Mouse (Mus musculus): ENCODE results near the gene Slc22a14. TPM values are rescaled to one million over a fixed set of nuclear protein-coding genes. Genes with fewer than 3 reads are reported as not detected.

Slc22a14 gene
- polyA plus RNA-seq, 1 experiment from 2014 or later = not detected

DNA sequence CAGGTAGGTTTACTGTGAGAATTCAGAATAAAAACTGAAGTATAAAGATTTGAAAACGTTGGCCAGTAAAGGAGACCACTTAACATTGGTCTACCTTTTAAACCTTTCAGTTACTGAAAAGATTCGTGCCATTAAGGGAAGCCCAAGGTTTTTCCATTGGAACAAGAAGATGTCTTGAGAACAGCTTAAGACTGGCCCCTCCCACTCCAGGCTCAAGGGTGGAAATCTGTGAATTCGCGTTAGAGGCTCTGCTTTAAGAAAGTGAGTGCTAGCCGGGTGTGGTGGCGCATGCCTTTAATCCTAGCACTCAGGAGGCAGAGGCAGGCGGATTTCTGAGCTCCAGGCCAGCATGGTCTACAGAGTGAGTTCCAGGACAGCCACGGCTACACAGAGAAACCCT is 152.4 kb downstream of the Slc22a14 start:
- 82% methylated on average over 8 of the region's 8 CpGs for WGBS
- Histone ChIP-seq H3K27me3 (no peaks in the 10 kb centered on the region), H3K4me3 (no peak overlapping the region), H3K36me3 (ENCODE audit: poor library complexity, severe bottlenecking) (0 out of 2 replicates have a peak, but pooled peaks cover 8% of the 10 kb centered on the region), H3K9ac (no peak overlapping the region), H3K4me1 (no peaks in the 10 kb centered on the region), H3K9me3 (replicated peaks) (no peaks in the 10 kb centered on the region), H3K27ac (no peak overlapping the region), H3K4me2 (no peak overlapping the region)
- ATAC-seq = no peak

DNA sequence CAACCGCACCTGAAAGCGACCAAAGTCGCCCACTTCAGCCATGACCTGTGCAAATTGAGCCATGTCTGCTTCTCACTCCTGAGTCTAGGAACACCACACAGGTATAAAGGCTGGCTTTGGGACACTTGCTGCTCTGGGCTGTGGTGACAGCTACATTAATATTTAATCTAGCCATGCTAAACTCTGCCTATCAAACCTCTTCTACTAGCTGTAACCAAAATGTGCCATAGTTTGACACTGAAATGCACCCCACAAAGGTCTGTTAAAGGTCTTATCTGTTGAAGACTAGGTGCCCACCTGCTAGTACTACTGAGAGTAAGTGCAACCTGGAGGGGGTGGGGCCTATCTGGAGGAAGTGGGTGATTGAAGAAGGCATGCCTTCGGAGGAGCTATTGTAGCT is 156.4 kb downstream of the Slc22a14 start, which contains the start of gene Slc22a13:
TSS of gene Slc22a13 (minus strand) at position 101 of the 400 bp plus-strand sequence.
- no peak within 1 kb of the TSS for H3K9ac ChIP-seq
- WGBS = 98% methylated on average over 4 of the region's 4 CpGs
- no peaks in the 10 kb centered on the region for H3K4me1 ChIP-seq
- ATAC-seq = no peak
- no peaks in the 10 kb centered on the region for H3K27me3 ChIP-seq
- H3K4me3 ChIP-seq = no peak within 1 kb of the TSS
- no peak within 1 kb of the TSS for H3K4me2 ChIP-seq
- no peaks in the 10 kb centered on the region for H3K36me3 ChIP-seq (ENCODE audit: poor library complexity, severe bottlenecking)
- no peak within 1 kb of the TSS for H3K27ac ChIP-seq
- peaks cover 6% of the 10 kb centered on the region; the same call in 1 of the 2 replicates for H3K9me3 ChIP-seq (replicated peaks)

DNA sequence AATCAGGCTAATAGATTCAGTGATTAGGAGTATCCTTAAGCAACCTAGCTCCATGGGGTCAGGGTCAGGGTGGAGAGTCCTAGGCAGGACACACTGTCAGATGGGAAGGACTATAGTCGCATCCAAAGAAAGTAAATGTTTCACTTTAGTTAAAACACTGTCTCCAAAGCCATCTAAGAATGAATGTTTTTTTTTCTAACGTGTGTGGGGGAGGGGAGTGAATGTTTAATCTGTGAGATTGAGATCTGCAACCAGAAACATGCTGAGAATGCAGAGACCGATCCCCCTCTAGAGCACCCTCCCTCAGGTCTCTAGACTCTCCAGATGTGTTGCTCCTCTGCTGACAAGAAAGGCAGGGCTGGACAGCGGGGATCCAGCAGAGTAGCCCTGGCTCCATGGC is 158.2 kb downstream of the Slc22a14 start:
- ATAC-seq = no peak
- Histone ChIP-seq H3K4me2 (no peak overlapping the region), H3K4me3 (no peak overlapping the region), H3K9me3 (replicated peaks) (peaks cover 10% of the 10 kb centered on the region; the same call in 1 of the 2 replicates), H3K9ac (no peak overlapping the region), H3K27me3 (no peaks in the 10 kb centered on the region), H3K36me3 (ENCODE audit: poor library complexity, severe bottlenecking) (no peaks in the 10 kb centered on the region), H3K27ac (no peak overlapping the region), H3K4me1 (no peaks in the 10 kb centered on the region)
- WGBS = 81% methylated on average over 4 of the region's 4 CpGs

DNA sequence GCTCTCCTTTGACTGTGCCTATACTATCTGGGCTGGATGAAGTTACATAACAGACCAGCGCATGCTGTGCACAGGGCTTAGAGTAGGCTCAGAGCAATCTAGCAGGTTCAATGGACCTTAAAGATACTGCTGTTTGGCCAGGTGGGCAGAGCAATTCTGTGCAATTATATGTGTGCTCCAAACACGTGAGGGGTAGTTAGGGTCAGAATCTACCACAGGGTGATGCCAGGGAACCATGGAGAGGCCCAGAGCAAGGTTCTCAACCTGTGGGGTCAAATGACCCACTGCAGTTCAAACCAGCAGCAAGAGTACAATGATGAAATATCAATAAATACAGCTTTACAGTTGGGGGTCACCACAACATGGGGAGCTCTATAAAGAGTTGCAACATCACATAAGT is 158.7 kb downstream of the Slc22a14 start:
- ATAC-seq = no peak
- no peak overlapping the region for H3K27ac ChIP-seq
- no peaks in the 10 kb centered on the region for H3K4me1 ChIP-seq
- 79% methylated on average over 2 of the region's 2 CpGs for WGBS
- no peaks in the 10 kb centered on the region for H3K36me3 ChIP-seq (ENCODE audit: poor library complexity, severe bottlenecking)
- no peak overlapping the region for H3K4me3 ChIP-seq
- H3K4me2 ChIP-seq = no peak overlapping the region
- no peaks in the 10 kb centered on the region for H3K27me3 ChIP-seq
- no peak overlapping the region for H3K9ac ChIP-seq
- H3K9me3 ChIP-seq (replicated peaks) = peaks cover 10% of the 10 kb centered on the region; the same call in 1 of the 2 replicates

DNA sequence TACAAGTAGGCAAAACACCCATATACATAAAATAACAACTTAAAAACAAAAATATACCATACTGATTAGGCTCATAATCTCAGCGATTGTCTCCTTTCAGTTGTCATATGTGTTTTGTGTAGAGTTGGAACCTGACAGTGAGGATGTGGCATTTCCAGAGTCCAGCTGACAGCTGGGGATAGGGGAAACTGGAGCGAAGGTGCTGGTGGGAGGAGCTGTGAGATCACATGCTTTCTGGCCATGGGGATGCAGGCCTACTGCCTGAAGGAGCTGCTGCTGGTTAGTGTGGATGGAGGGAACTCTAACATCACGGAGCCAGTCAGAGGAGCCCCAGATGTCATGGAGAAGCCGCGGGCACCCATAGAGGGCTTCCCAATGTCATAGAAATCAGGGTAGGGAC is 159.6 kb downstream of the Slc22a14 start:
- H3K4me1 ChIP-seq = no peaks in the 10 kb centered on the region
- ATAC-seq = no peak
- no peak overlapping the region for H3K27ac ChIP-seq

DNA sequence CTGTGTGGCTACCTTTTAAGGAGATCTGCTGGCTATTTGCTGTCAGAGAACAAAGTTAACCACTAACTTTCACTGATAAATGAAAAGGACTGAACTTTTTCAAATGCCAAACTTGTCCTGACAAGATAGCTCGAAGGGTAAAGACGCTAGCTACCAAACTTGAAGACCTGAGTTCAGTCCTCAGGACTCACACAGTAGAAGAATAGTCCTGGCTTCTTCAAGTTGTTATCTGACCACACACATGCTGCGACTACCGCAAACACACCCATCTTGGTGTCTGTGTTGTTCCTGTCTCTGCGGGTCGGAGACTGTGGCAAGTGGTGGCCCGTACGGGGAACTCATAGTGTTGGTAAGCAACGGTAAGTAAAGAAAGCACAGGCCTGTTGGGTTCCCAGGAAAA is 161.7 kb downstream of the Slc22a14 start:
- no peaks in the 10 kb centered on the region for H3K27me3 ChIP-seq
- H3K9me3 ChIP-seq (replicated peaks) = peaks cover 10% of the 10 kb centered on the region; the same call in 1 of the 2 replicates
- H3K27ac ChIP-seq = no peak overlapping the region
- no peak for ATAC-seq
- no peaks in the 10 kb centered on the region for H3K36me3 ChIP-seq (ENCODE audit: poor library complexity, severe bottlenecking)
- H3K4me3 ChIP-seq = no peak overlapping the region
- no peaks in the 10 kb centered on the region for H3K4me1 ChIP-seq
- WGBS = 96% methylated on average over 9 of the region's 9 CpGs
- no peak overlapping the region for H3K9ac ChIP-seq
- no peak overlapping the region for H3K4me2 ChIP-seq

More for the DNA sequence above, 159.6 kb downstream of the Slc22a14 start:
- Histone ChIP-seq H3K4me2 (no peak overlapping the region), H3K9ac (no peak overlapping the region), H3K36me3 (ENCODE audit: poor library complexity, severe bottlenecking) (no peaks in the 10 kb centered on the region), H3K27me3 (no peaks in the 10 kb centered on the region), H3K4me3 (no peak overlapping the region), H3K9me3 (replicated peaks) (peaks cover 10% of the 10 kb centered on the region; the same call in 1 of the 2 replicates)
- WGBS = 88% methylated on average over 5 of the region's 5 CpGs

DNA sequence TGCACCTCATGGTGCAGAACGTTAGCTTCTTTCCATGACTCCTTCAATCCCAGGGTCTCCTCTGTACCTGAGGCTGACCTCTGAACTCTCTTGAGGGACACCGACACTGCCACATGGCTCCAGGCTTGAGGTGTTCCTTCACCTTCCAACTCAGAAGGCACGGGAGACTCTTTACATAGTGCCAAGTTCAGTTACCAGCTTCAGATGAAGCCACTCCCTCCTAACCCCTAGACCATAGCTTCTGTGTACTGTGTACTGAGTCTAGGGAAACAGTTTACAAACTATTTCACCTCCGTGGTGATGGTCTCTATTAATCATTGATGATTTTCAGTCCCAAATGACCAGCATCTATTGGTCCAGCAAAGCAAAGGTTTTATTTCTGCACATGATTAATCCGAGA is 163.7 kb downstream of the Slc22a14 start:
- no peak for ATAC-seq
- H3K36me3 ChIP-seq (ENCODE audit: poor library complexity, severe bottlenecking) = no peaks in the 10 kb centered on the region
- H3K27ac ChIP-seq = no peak overlapping the region
- H3K9ac ChIP-seq = no peak overlapping the region
- H3K9me3 ChIP-seq (replicated peaks) = peaks cover 10% of the 10 kb centered on the region; the same call in 1 of the 2 replicates
- 88% methylated on average over 5 of the region's 5 CpGs for WGBS
- H3K27me3 ChIP-seq = no peaks in the 10 kb centered on the region
- H3K4me3 ChIP-seq = no peak overlapping the region
- no peaks in the 10 kb centered on the region for H3K4me1 ChIP-seq
- no peak overlapping the region for H3K4me2 ChIP-seq

DNA sequence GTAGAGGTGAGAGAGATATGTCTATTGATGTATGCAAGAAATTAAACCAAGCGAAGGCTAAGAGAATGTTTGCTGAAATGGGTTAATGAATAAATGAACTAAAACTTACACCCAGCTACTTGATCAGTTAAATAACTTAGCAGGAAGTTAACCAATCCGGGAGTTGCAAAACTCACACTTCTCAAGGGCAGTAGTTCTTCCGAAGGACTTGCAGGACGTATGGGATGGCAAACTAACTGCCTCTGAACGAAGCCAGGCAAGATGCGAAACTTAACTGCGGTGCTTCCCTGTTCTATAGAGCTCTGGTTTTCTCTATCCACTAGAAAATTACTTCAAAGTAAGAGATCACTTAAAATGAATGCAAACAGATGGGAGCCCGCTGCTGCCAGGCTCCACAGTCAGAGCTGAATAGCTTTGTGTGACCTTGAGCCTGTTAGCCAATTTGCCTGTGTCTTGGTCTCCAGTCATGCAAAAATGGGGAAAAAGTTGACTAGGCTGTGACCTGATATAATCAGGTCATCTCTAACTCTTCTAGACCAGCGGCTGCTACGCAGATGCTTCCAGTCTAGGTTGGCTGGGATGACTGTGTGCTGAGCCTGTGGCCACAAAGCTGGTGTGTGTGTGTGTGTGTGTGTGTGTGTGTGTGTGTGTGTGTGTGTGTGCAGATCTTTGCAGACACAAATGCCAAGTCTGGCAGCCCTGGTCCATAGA is 166.0 kb downstream of the Slc22a14 start:
- no peak for ATAC-seq
- Histone ChIP-seq H3K4me2 (no peak overlapping the region), H3K27me3 (no peaks in the 10 kb centered on the region), H3K9me3 (replicated peaks) (peaks cover 6% of the 10 kb centered on the region; the same call in 1 of the 2 replicates), H3K4me3 (no peak overlapping the region), H3K36me3 (ENCODE audit: poor library complexity, severe bottlenecking) (no peaks in the 10 kb centered on the region), H3K4me1 (no peaks in the 10 kb centered on the region), H3K27ac (no peak overlapping the region), H3K9ac (no peak overlapping the region)
- 81% methylated on average over 10 of the region's 10 CpGs for WGBS

DNA sequence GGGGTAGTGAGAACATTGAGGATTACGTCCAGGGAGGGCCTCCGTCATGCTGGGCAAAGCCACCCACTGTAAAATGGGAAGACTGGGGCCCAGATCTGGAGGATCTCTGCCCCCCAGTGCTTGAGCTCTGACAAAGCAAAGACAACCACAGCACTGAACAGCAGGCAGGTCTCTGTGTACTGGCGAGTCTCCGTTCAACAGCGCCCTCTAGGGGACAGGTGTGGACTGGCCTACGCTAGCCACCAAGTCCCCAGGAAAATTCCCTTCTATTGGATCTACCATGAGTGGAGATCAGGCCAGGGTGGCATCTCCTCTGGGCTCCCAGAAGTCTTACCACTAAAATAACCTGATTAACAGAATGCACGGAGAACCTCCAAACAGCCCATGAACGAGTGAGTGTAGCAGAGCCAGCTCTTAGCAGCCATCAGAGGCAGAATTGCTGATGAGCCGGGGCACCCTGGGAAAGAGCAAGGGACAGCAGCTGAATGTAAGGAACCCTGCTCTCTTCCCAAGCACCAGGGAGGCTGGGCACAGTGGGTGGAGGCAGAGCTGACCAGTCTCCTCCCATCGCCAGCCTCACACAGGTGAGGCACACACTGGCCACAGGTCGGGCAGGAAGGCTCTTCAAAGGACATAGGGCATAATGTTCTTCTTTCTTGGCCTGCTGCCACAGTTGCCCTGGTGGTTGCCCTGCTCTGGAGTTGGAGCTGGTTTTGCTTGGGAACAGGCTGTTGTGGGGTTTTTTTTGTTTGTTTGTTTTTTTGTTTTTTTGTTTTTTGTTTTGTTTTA is 173.0 kb downstream of the Slc22a14 start:
- Histone ChIP-seq H3K27ac (no peak overlapping the region), H3K27me3 (no peaks in the 10 kb centered on the region), H3K9ac (no peak overlapping the region), H3K4me2 (no peak overlapping the region), H3K36me3 (ENCODE audit: poor library complexity, severe bottlenecking) (no peaks in the 10 kb centered on the region), H3K4me1 (no peaks in the 10 kb centered on the region), H3K4me3 (no peak overlapping the region), H3K9me3 (replicated peaks) (no peaks in the 10 kb centered on the region)
- 31% methylated on average over 11 of the region's 11 CpGs for WGBS
- no peak for ATAC-seq

DNA sequence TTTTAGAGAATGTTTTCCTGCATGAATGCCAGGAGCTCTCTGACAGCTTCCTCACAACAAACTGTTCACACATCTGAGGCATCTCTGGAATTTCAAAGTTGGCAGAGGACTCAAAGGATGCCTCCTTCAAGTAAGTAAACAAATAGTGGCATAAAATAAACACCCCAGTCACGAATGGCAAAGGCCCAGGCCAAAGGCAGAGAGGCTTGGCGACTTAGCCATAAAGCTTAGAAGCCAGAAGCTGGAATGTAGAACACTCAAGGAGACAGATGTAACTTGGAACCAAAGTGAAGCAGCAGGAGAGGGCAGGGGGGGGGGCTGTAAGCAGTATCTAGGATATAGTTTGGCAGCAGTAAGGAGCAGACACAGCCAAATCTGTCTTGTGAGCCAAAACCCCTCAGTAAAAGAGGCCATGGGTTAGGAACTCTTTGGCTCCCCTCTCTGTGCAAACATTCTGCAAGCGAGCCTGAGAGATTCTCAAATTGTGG is 184.1 kb downstream of the Slc22a14 start:
- no peak overlapping the region for H3K27ac ChIP-seq
- H3K4me2 ChIP-seq = no peak overlapping the region
- H3K9me3 ChIP-seq (replicated peaks) = no peaks in the 10 kb centered on the region
- no peak for ATAC-seq
- H3K36me3 ChIP-seq (ENCODE audit: poor library complexity, severe bottlenecking) = no peaks in the 10 kb centered on the region
- 54% methylated on average over 3 of the region's 3 CpGs for WGBS
- H3K4me3 ChIP-seq = no peak overlapping the region
- H3K27me3 ChIP-seq = no peaks in the 10 kb centered on the region
- H3K9ac ChIP-seq = no peak overlapping the region
- no peaks in the 10 kb centered on the region for H3K4me1 ChIP-seq

DNA sequence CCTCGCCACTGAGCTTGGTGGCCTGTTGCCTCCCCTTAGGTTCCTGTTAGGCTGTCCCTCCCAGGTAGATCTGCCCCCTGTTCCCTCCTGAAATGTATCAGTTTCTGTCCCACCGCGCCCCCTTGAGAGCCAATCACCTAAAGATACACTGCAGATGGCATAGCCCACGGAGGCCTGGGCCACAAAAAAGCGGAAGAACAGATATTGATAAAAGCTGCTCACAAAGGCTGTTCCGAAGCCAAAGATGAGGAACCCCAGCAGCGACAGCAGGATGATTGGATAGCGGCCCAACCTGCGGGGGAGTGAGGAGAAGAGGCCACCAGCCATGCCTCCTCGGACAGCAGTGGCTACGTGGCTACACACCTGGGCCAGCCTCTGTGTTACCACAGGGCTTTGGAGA is 186.1 kb downstream of the Slc22a14 start:
- H3K4me1 ChIP-seq = no peaks in the 10 kb centered on the region
- no peak for ATAC-seq
- no peak overlapping the region for H3K27ac ChIP-seq
- no peak overlapping the region for H3K9ac ChIP-seq
- H3K4me3 ChIP-seq = no peak overlapping the region
- H3K4me2 ChIP-seq = no peak overlapping the region
- WGBS = 87% methylated on average over 11 of the region's 11 CpGs
- no peaks in the 10 kb centered on the region for H3K27me3 ChIP-seq
- H3K36me3 ChIP-seq (ENCODE audit: poor library complexity, severe bottlenecking) = no peaks in the 10 kb centered on the region
- H3K9me3 ChIP-seq (replicated peaks) = no peaks in the 10 kb centered on the region

DNA sequence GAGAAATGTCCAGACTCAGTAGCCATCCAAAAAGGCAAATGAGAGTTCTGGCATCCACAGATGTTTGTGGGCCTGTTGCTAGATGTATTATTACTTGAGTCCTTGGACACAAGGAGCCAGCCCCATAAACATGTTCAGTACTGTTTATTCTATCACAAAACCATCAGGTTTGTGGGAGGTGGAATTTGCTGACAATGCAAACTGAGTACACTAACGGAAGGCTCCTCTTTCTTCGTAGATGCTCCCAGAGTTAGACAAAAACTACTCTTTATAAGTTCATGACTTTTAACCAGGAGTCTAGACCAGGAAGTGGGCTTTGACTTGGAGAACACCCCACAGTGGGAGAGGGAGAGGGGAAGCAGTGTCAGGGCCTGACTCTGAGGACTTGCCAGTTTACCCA is 197.7 kb downstream of the Slc22a14 start:
- H3K4me2 ChIP-seq = no peak overlapping the region
- WGBS = 93% methylated on average over 2 of the region's 2 CpGs
- H3K9ac ChIP-seq = no peak overlapping the region
- no peak overlapping the region for H3K27ac ChIP-seq
- no peaks in the 10 kb centered on the region for H3K36me3 ChIP-seq (ENCODE audit: poor library complexity, severe bottlenecking)
- no peaks in the 10 kb centered on the region for H3K4me1 ChIP-seq
- H3K4me3 ChIP-seq = no peak overlapping the region
- H3K27me3 ChIP-seq = no peaks in the 10 kb centered on the region
- ATAC-seq = no peak
- H3K9me3 ChIP-seq (replicated peaks) = no peaks in the 10 kb centered on the region
